Mouse (Mus musculus) forebrain, embryonic 10.5 days (tissue): ENCODE results near the gene Eps15l1. TPM values are rescaled to one million over a fixed set of nuclear protein-coding genes. Genes with fewer than 3 reads are reported as not detected.

Experiments
- DNase-seq: peaks from one replicate; pipeline ENCODE4 v3.0.0-alpha.2; 2017; ENCODE audit warnings: low spot score; ENCODE audit errors: extremely low spot score
- H3K27ac ChIP-seq: fragments of 300-500 bp; sonication (generic); 2 replicates; pipeline ENCODE4 v1.5.1; 2016; ENCODE audit warnings: mild to moderate bottlenecking
- H3K27me3 ChIP-seq: fragments of 300-500 bp; sonication (generic); 2 replicates; pipeline ENCODE4 v1.6.1; 2016; ENCODE audit warnings: mild to moderate bottlenecking; ENCODE audit not compliant: poor library complexity, severe bottlenecking
- H3K36me3 ChIP-seq: fragments of 300-500 bp; sonication (generic); replicated peaks from 2 replicates; pipeline ENCODE4 v1.6.1; 2016; ENCODE audit warnings: mild to moderate bottlenecking, moderate library complexity
- H3K4me1 ChIP-seq: fragments of 300-500 bp; sonication (generic); 2 replicates; pipeline ENCODE4 v1.6.1; 2016
- H3K4me3 ChIP-seq: fragments of 300-500 bp; sonication (generic); 2 replicates; pipeline ENCODE4 v1.5.1; 2016; ENCODE audit warnings: mild to moderate bottlenecking, moderate library complexity
- H3K9me3 ChIP-seq: fragments of 300-500 bp; sonication (generic); 2 replicates; pipeline ENCODE4 v1.6.1; 2016; ENCODE audit warnings: mild to moderate bottlenecking, moderate library complexity
- WGBS: fragments of 180-500 bp; shearing (Covaris S2); methylation state at CpG from one replicate; pipeline ENCODE4 v1.1.7; 2016; 5-methylcytosine and 5-hydroxymethylcytosine counted together
- polyA plus RNA-seq: library from polyadenylated mRNA; unstranded; fragments of >200 nt; fragmentation: Nextera tagmentation; extraction: Ambion mirVana; gene quantifications from 2 replicates; pipeline ENCODE4 v1.2.1, GENCODE M21; 2016

Gene Eps15l1
- polyA plus RNA-seq, 1 experiment from 2014 or later = 72.9 TPM

GRCm38 (mm10) chr8:72356593-72356992 is 64.7 kb downstream of the Eps15l1 start:
- H3K36me3 ChIP-seq = peaks cover 99% of the 10 kb centered on the region

GRCm38 (mm10) chr8:72354272-72354671 is 67.0 kb downstream of the Eps15l1 start:
- Histone ChIP-seq H3K27me3 (no peaks in the 10 kb centered on the region), H3K9me3 (no peaks in the 10 kb centered on the region), H3K36me3 (peaks cover 76% of the 10 kb centered on the region), H3K27ac (no peak overlapping the region), H3K4me3 (no peak overlapping the region), H3K4me1 (no peaks in the 10 kb centered on the region)
- DNase-seq = no peak
- WGBS = 79% methylated on average over 11 of the region's 11 CpGs

More at GRCm38 (mm10) chr8:72356593-72356992, 64.7 kb downstream of the Eps15l1 start:
- no peak overlapping the region for H3K27ac ChIP-seq
- H3K27me3 ChIP-seq = no peaks in the 10 kb centered on the region
- no peak overlapping the region for H3K4me3 ChIP-seq
- H3K9me3 ChIP-seq = no peaks in the 10 kb centered on the region
- no peak for DNase-seq
- 93% methylated on average over 3 of the region's 3 CpGs for WGBS
- H3K4me1 ChIP-seq = no peaks in the 10 kb centered on the region

GRCm38 (mm10) chr8:72353700-72354045 is 67.6 kb downstream of the Eps15l1 start:
- WGBS = 91% methylated on average over 7 of the region's 7 CpGs
- no peaks in the 10 kb centered on the region for H3K27me3 ChIP-seq
- DNase-seq = no peak
- H3K9me3 ChIP-seq = no peaks in the 10 kb centered on the region
- H3K27ac ChIP-seq = no peak overlapping the region
- no peaks in the 10 kb centered on the region for H3K4me1 ChIP-seq
- no peak overlapping the region for H3K4me3 ChIP-seq
- H3K36me3 ChIP-seq = peaks cover 73% of the 10 kb centered on the region

GRCm38 (mm10) chr8:72352951-72353699 is 68.1 kb downstream of the Eps15l1 start:
- Histone ChIP-seq H3K4me3 (no peak overlapping the region), H3K27me3 (no peaks in the 10 kb centered on the region), H3K4me1 (no peaks in the 10 kb centered on the region), H3K9me3 (no peaks in the 10 kb centered on the region), H3K27ac (no peak overlapping the region), H3K36me3 (peaks cover 72% of the 10 kb centered on the region)
- DNase-seq = no peak
- WGBS = 90% methylated on average over 8 of the region's 8 CpGs

- DNase-seq = no peak
- no peak overlapping the region for H3K4me3 ChIP-seq
- no peak overlapping the region for H3K27ac ChIP-seq
- H3K36me3 ChIP-seq = peaks cover 71% of the 10 kb centered on the region
- no peaks in the 10 kb centered on the region for H3K4me1 ChIP-seq
- H3K9me3 ChIP-seq = no peaks in the 10 kb centered on the region
- H3K27me3 ChIP-seq = no peaks in the 10 kb centered on the region
- WGBS = 95% methylated on average over 7 of the region's 7 CpGs
Measured at GRCm38 (mm10) chr8:72351405-72352005, 69.8 kb downstream of the Eps15l1 start.

GRCm38 (mm10) chr8:72350727-72351126 is 70.5 kb downstream of the Eps15l1 start:
- Histone ChIP-seq H3K4me1 (no peaks in the 10 kb centered on the region), H3K9me3 (no peaks in the 10 kb centered on the region), H3K27ac (no peak overlapping the region), H3K27me3 (no peaks in the 10 kb centered on the region), H3K36me3 (peaks cover 71% of the 10 kb centered on the region), H3K4me3 (no peak overlapping the region)
- no peak for DNase-seq
- 95% methylated on average over 8 of the region's 8 CpGs for WGBS

- WGBS = 93% methylated on average over 9 of the region's 9 CpGs
- H3K4me3 ChIP-seq = no peak overlapping the region
- DNase-seq = no peak
- no peaks in the 10 kb centered on the region for H3K27me3 ChIP-seq
- H3K36me3 ChIP-seq = peaks cover 71% of the 10 kb centered on the region
- no peaks in the 10 kb centered on the region for H3K9me3 ChIP-seq
- no peak overlapping the region for H3K27ac ChIP-seq
- H3K4me1 ChIP-seq = no peaks in the 10 kb centered on the region
Measured at GRCm38 (mm10) chr8:72349838-72350237, 71.4 kb downstream of the Eps15l1 start.

- Histone ChIP-seq H3K27ac (no peak overlapping the region), H3K4me3 (no peak overlapping the region), H3K9me3 (no peaks in the 10 kb centered on the region), H3K27me3 (no peaks in the 10 kb centered on the region), H3K4me1 (no peaks in the 10 kb centered on the region), H3K36me3 (peaks cover 70% of the 10 kb centered on the region)
- DNase-seq = no peak
- WGBS = 92% methylated on average over 1 of the region's 1 CpGs
Measured at GRCm38 (mm10) chr8:72348956-72349355, 72.3 kb downstream of the Eps15l1 start.

- Histone ChIP-seq H3K4me1 (no peaks in the 10 kb centered on the region), H3K27me3 (no peaks in the 10 kb centered on the region), H3K9me3 (no peaks in the 10 kb centered on the region), H3K36me3 (peaks cover 65% of the 10 kb centered on the region), H3K27ac (no peak overlapping the region), H3K4me3 (no peak overlapping the region)
- 92% methylated on average over 2 of the region's 2 CpGs for WGBS
- DNase-seq = no peak
Measured at GRCm38 (mm10) chr8:72348114-72348513, 73.1 kb downstream of the Eps15l1 start.

- 85% methylated on average over 1 of the region's 1 CpGs for WGBS
- H3K36me3 ChIP-seq = peaks cover 65% of the 10 kb centered on the region
- DNase-seq = no peak
Measured at GRCm38 (mm10) chr8:72347553-72347952, 73.7 kb downstream of the Eps15l1 start.

GRCm38 (mm10) chr8:72343725-72344124 is 77.5 kb downstream of the Eps15l1 start:
- H3K9me3 ChIP-seq = no peaks in the 10 kb centered on the region
- peaks cover 93% of the 10 kb centered on the region for H3K36me3 ChIP-seq
- H3K27me3 ChIP-seq = no peaks in the 10 kb centered on the region
- no peak overlapping the region for H3K4me3 ChIP-seq
- no peak for DNase-seq
- H3K27ac ChIP-seq = no peak overlapping the region
- H3K4me1 ChIP-seq = no peaks in the 10 kb centered on the region
- 89% methylated on average over 4 of the region's 4 CpGs for WGBS

More at GRCm38 (mm10) chr8:72347553-72347952, 73.7 kb downstream of the Eps15l1 start:
- Histone ChIP-seq H3K9me3 (no peaks in the 10 kb centered on the region), H3K4me1 (no peaks in the 10 kb centered on the region), H3K27me3 (no peaks in the 10 kb centered on the region), H3K4me3 (no peak overlapping the region), H3K27ac (no peak overlapping the region)

- peaks cover 93% of the 10 kb centered on the region for H3K36me3 ChIP-seq
- no peaks in the 10 kb centered on the region for H3K9me3 ChIP-seq
- no peak for DNase-seq
- no peak overlapping the region for H3K27ac ChIP-seq
- H3K4me1 ChIP-seq = no peaks in the 10 kb centered on the region
- WGBS = 89% methylated on average over 5 of the region's 5 CpGs
- H3K27me3 ChIP-seq = no peaks in the 10 kb centered on the region
- H3K4me3 ChIP-seq = no peak overlapping the region
Measured at GRCm38 (mm10) chr8:72342556-72343300, 78.5 kb downstream of the Eps15l1 start.

GRCm38 (mm10) chr8:72337034-72337433 is 84.2 kb downstream of the Eps15l1 start:
- no peaks in the 10 kb centered on the region for H3K27me3 ChIP-seq
- no peak overlapping the region for H3K4me3 ChIP-seq
- no peak for DNase-seq
- H3K9me3 ChIP-seq = no peaks in the 10 kb centered on the region
- no peak overlapping the region for H3K27ac ChIP-seq
- peaks cover 10% of the 10 kb centered on the region for H3K4me1 ChIP-seq
- peaks cover 69% of the 10 kb centered on the region for H3K36me3 ChIP-seq
